Mouse (Mus musculus) neutrophil, adult 5-6 weeks (primary cell): ENCODE measurements around the gene Msh3. TPM values are rescaled to one million over a fixed set of nuclear protein-coding genes. Genes with fewer than 3 reads are reported as not detected.

Source experiments
- ATAC-seq: fragments of 151-379, 151-347 bp; 2 replicates; pipeline ENCODE4 v1.8.0; 2017; ENCODE audit warnings: mild to moderate bottlenecking, moderate TSS enrichment; ENCODE audit not compliant: insufficient number of reproducible peaks, poor library complexity, low FRiP score, severe bottlenecking; ENCODE audit errors: extremely low read depth
- total RNA-seq: library from RNA; stranded (forward); fragments of 200-1000 nt; gene quantifications from 2 replicates; pipeline ENCODE4 v1.2.3, GENCODE M21; 2017

Msh3 gene
- total RNA-seq, 1 experiment from 2014 or later: 53.7 TPM

- 0 out of 2 replicates have a peak, but pooled peaks have one; percentile 19 for ATAC-seq
These were observed 17.9 kb downstream of the Msh3 start for GRCm38 (mm10) chr13:92336857-92337256.

- no peak for ATAC-seq
These were observed 22.5 kb downstream of the Msh3 start for GRCm38 (mm10) chr13:92332103-92332879.

- ATAC-seq: no peak
These were observed 24.2 kb downstream of the Msh3 start for GRCm38 (mm10) chr13:92330621-92331020.

- ATAC-seq: no peak
These were observed 26.8 kb downstream of the Msh3 start for GRCm38 (mm10) chr13:92328000-92328399.

GRCm38 (mm10) chr13:92326030-92326429 lies 28.8 kb downstream of the Msh3 start:
- no peak for ATAC-seq

GRCm38 (mm10) chr13:92320770-92321169 lies 34.0 kb downstream of the Msh3 start:
- ATAC-seq: peak; percentile 62; the same call in 1 of the 2 replicates

- no peak for ATAC-seq
These were observed 40.2 kb downstream of the Msh3 start for GRCm38 (mm10) chr13:92314613-92315012.

- no peak for ATAC-seq
These were observed 49.1 kb downstream of the Msh3 start, which contains the start of gene Gm20379 for GRCm38 (mm10) chr13:92305680-92306079. Gene Gm20379 (plus strand): TSS chr13:92305980.

- no peak for ATAC-seq
These were observed 50.5 kb downstream of the Msh3 start for GRCm38 (mm10) chr13:92304291-92304690.

- no peak for ATAC-seq
These were observed 51.5 kb downstream of the Msh3 start for GRCm38 (mm10) chr13:92303062-92303948.

- ATAC-seq: no peak
These were observed 52.3 kb downstream of the Msh3 start for GRCm38 (mm10) chr13:92302466-92302865.

GRCm38 (mm10) chr13:92301754-92302153 lies 53.0 kb downstream of the Msh3 start:
- ATAC-seq: no peak

GRCm38 (mm10) chr13:92299522-92299921 lies 55.3 kb downstream of the Msh3 start:
- ATAC-seq: no peak

GRCm38 (mm10) chr13:92297021-92297420 lies 57.8 kb downstream of the Msh3 start:
- no peak for ATAC-seq

GRCm38 (mm10) chr13:92296490-92296889 lies 58.3 kb downstream of the Msh3 start:
- ATAC-seq: no peak

GRCm38 (mm10) chr13:92293883-92294282 lies 60.9 kb downstream of the Msh3 start:
- no peak for ATAC-seq

GRCm38 (mm10) chr13:92291605-92292004 lies 63.2 kb downstream of the Msh3 start:
- ATAC-seq: no peak

- no peak for ATAC-seq
These were observed 77.8 kb downstream of the Msh3 start for GRCm38 (mm10) chr13:92277027-92277426.

GRCm38 (mm10) chr13:92275292-92275691 lies 79.5 kb downstream of the Msh3 start:
- ATAC-seq: no peak
